Mouse (Mus musculus): ENCODE data around the gene Ppm1e.

DNA sequence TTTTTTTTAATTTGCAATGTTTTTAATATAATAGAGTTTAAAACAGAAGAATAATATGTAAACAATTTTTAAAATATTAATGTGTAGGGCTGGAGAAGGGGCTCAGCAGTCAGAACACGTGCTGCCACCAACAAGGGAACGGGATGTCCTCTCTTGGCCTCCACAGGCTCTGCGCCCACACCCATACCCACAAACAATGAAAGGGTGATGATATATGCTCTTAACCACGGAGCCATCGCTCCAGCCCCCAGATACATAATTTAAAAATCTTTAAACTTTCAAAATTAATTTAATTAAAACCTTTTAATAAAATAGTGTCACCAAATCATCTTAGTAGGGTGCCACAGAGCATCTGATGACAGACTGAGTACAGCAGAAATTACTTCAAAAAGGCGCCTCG, 8.2 kb upstream of the Ppm1e start:
- TF ChIP-seq CTCF (IDR thresholded peaks at IDR 0.05; ENCODE audit: low read depth) (no peak), EP300 (optimal IDR thresholded peaks at IDR 0.05) (no peak)
